Mouse (Mus musculus) heart, embryonic 15.5 days (tissue): ENCODE measurements around the gene Csde1. TPM values are rescaled to one million over a fixed set of nuclear protein-coding genes. Genes with fewer than 3 reads are reported as not detected.
A peak's percentile ranks its signal among the peaks of the same experiment; 100 is the strongest.

Experiments
- ATAC-seq: fragments of 200-750 bp; cut with Nextera tagmentation; replicated peaks from 2 replicates; pipeline ENCODE4 v1.8.0; 2017; ENCODE audit warnings: low read depth, moderate TSS enrichment; ENCODE audit not compliant: insufficient number of reproducible peaks, insufficient read depth, low FRiP score
- H3K27ac ChIP-seq: fragments of 300-500 bp; sonication (generic); 2 replicates; pipeline ENCODE4 v1.5.1; 2015; ENCODE audit warnings: mild to moderate bottlenecking, inconsistent platforms
- H3K27me3 ChIP-seq: fragments of 300-500 bp; sonication (generic); 2 replicates; pipeline ENCODE4 v1.6.1; 2015; ENCODE audit warnings: inconsistent platforms
- H3K36me3 ChIP-seq: fragments of 300-500 bp; sonication (generic); 2 replicates; pipeline ENCODE4 v1.6.1; 2015; ENCODE audit warnings: mild to moderate bottlenecking, inconsistent platforms
- H3K4me1 ChIP-seq: fragments of 300-500 bp; sonication (generic); replicated peaks from 2 replicates; pipeline ENCODE4 v1.6.1; 2015; ENCODE audit warnings: inconsistent platforms
- H3K4me2 ChIP-seq: fragments of 300-500 bp; sonication (generic); 2 replicates; pipeline ENCODE4 v1.6.1; 2015; ENCODE audit warnings: inconsistent platforms, mild to moderate bottlenecking, moderate library complexity
- H3K4me3 ChIP-seq: fragments of 300-500 bp; sonication (generic); 2 replicates; pipeline ENCODE4 v1.5.1; 2015; ENCODE audit warnings: mild to moderate bottlenecking, inconsistent platforms
- H3K9ac ChIP-seq: fragments of 300-500 bp; sonication (generic); 2 replicates; pipeline ENCODE4 v1.6.1; 2015; ENCODE audit warnings: mild to moderate bottlenecking, inconsistent platforms
- H3K9me3 ChIP-seq: fragments of 300-500 bp; sonication (generic); replicated peaks from 2 replicates; pipeline ENCODE4 v1.6.1; 2016; ENCODE audit warnings: inconsistent platforms
- WGBS: fragments of 180-500 bp; shearing (Covaris S2); methylation state at CpG from one replicate; pipeline ENCODE4 v1.1.7; 2015; ENCODE audit warnings: mixed read lengths; 5-methylcytosine and 5-hydroxymethylcytosine counted together
- polyA plus RNA-seq: library from polyadenylated mRNA; unstranded; fragments of >200 nt; fragmentation: Nextera tagmentation; extraction: Ambion mirVana; gene quantifications from 2 replicates; pipeline ENCODE4 v1.2.1, GENCODE M21; 2015

Csde1 gene
- 254 and 259 TPM in 2 replicates for polyA plus RNA-seq

GRCm38 (mm10) chr3:103020249-103020942, at the start of gene Csde1:
Gene Csde1, plus strand, starts transcription at chr3:103020426.
- Histone ChIP-seq H3K36me3 (no peaks in the 10 kb centered on the region), H3K4me1 (peaks cover 11% of the 10 kb centered on the region), H3K27me3 (no peaks in the 10 kb centered on the region), H3K4me2 (peak within 1 kb of the TSS; percentile 79), H3K9me3 (no peaks in the 10 kb centered on the region), H3K27ac (peak within 1 kb of the TSS; percentile 97), H3K4me3 (peak within 1 kb of the TSS; percentile 96), H3K9ac (peak within 1 kb of the TSS; percentile 99)
- ATAC-seq, result peak; percentile 92
- WGBS, result under 1% methylated on average over 55 of the region's 55 CpGs

DNA sequence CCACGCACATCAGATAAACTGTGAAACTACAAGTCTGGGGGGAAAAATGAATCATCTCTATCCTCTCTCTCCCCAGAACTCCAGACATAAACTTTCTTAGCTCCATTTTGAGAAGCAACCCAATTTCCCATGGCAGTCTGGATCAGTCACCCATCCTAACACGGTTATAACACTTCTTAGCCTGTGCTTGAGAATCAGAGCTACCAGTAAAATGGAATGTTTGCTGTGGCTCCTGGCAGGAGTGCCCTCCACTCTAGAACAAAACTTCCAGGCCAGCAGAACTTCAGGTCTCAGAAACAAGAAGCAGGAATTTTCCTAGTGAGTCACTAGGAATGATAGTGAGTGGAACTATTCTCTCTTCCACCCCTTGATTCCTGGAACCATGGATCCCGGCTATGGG, 49.7 kb upstream of the Csde1 start:
- no peak overlapping the region for H3K4me3 ChIP-seq
- WGBS, result 70% methylated on average over 3 of the region's 3 CpGs
- no peak for ATAC-seq

GRCm38 (mm10) chr3:102976906-102977305, 43.3 kb upstream of the Csde1 start:
- ATAC-seq, result no peak
- WGBS, result 73% methylated on average over 4 of the region's 4 CpGs
- Histone ChIP-seq H3K36me3 (no peaks in the 10 kb centered on the region), H3K27ac (no peak overlapping the region), H3K4me1 (0 out of 2 replicates have a peak, but pooled peaks cover 3% of the 10 kb centered on the region), H3K4me3 (no peak overlapping the region), H3K4me2 (no peak overlapping the region), H3K27me3 (no peaks in the 10 kb centered on the region), H3K9me3 (no peaks in the 10 kb centered on the region), H3K9ac (no peak overlapping the region)

More for the DNA sequence above, 49.7 kb upstream of the Csde1 start:
- no peaks in the 10 kb centered on the region for H3K36me3 ChIP-seq
- no peaks in the 10 kb centered on the region for H3K9me3 ChIP-seq
- no peak overlapping the region for H3K9ac ChIP-seq
- H3K4me2 ChIP-seq, result no peak overlapping the region
- no peaks in the 10 kb centered on the region for H3K27me3 ChIP-seq
- no peak overlapping the region for H3K27ac ChIP-seq
- no peaks in the 10 kb centered on the region for H3K4me1 ChIP-seq

DNA sequence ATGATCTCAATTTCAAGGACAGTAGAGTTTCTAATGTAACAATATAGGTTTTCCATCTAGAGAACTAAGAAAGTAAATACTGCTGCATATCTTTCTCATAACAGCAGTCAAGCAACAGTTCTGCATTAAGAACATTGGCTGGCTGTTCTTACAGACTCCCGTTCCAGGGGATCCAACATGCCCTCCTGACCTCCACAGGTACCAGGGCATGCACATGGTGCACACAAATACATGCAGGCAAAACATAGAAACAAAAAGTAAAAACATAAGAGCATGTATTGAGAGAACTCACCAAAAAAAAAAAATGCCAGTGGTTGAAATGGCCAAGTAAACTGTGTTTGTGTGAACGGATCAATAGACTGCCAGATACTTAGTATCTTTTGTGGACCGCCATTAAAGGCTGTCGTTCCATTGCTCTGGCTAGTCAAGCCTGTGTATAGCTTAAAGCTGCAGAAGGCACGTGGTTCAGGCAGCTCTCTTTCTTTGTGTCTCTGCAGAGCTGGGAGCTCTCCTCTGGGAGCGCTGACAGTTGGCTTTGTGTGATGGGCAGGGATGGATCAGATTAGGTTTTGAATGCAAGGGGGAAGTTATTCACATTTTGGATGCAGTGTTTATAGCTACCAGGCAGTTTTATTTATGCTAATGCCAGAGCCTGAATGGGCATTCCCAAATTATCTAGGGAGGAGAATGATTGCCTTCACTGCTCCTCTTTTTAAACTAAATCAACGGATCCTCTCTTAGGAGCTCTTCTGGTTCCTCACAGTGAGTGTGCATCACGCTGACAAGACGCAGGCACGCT, 40.5 kb upstream of the Csde1 start:
- Histone ChIP-seq H3K27me3 (no peaks in the 10 kb centered on the region), H3K36me3 (no peaks in the 10 kb centered on the region), H3K9ac (no peak overlapping the region), H3K9me3 (no peaks in the 10 kb centered on the region), H3K4me1 (0 out of 2 replicates have a peak, but pooled peaks cover 3% of the 10 kb centered on the region), H3K4me2 (peak overlapping the region; percentile 14; the same call in 1 of the 2 replicates), H3K4me3 (no peak overlapping the region), H3K27ac (no peak overlapping the region)
- ATAC-seq, result no peak
- 32% methylated on average over 10 of the region's 10 CpGs for WGBS

- Histone ChIP-seq H3K4me3 (no peak overlapping the region), H3K9me3 (no peaks in the 10 kb centered on the region), H3K27me3 (no peaks in the 10 kb centered on the region), H3K9ac (no peak overlapping the region), H3K4me2 (no peak overlapping the region), H3K4me1 (0 out of 2 replicates have a peak, but pooled peaks cover 3% of the 10 kb centered on the region), H3K27ac (no peak overlapping the region), H3K36me3 (no peaks in the 10 kb centered on the region)
- no peak for ATAC-seq
- WGBS, result 54% methylated on average over 3 of the region's 3 CpGs
These were observed 39.9 kb upstream of the Csde1 start for GRCm38 (mm10) chr3:102980349-102980736.

GRCm38 (mm10) chr3:102991041-102991440, 29.2 kb upstream of the Csde1 start:
- no peaks in the 10 kb centered on the region for H3K36me3 ChIP-seq
- H3K27ac ChIP-seq, result no peak overlapping the region
- H3K27me3 ChIP-seq, result no peaks in the 10 kb centered on the region
- ATAC-seq, result no peak
- H3K4me3 ChIP-seq, result no peak overlapping the region
- H3K9me3 ChIP-seq, result no peaks in the 10 kb centered on the region
- H3K4me2 ChIP-seq, result no peak overlapping the region
- H3K4me1 ChIP-seq, result peaks cover 4% of the 10 kb centered on the region; the same call in 1 of the 2 replicates
- H3K9ac ChIP-seq, result no peak overlapping the region
- 66% methylated on average over 8 of the region's 8 CpGs for WGBS

GRCm38 (mm10) chr3:102992936-102993335, 27.3 kb upstream of the Csde1 start:
- no peaks in the 10 kb centered on the region for H3K27me3 ChIP-seq
- no peak overlapping the region for H3K4me2 ChIP-seq
- H3K4me3 ChIP-seq, result no peak overlapping the region
- WGBS, result 19% methylated on average over 3 of the region's 3 CpGs
- peaks cover 13% of the 10 kb centered on the region for H3K4me1 ChIP-seq
- no peaks in the 10 kb centered on the region for H3K9me3 ChIP-seq
- no peak overlapping the region for H3K9ac ChIP-seq
- H3K36me3 ChIP-seq, result peaks cover under 1% of the 10 kb centered on the region; the same call in 1 of the 2 replicates
- no peak overlapping the region for H3K27ac ChIP-seq
- no peak for ATAC-seq

DNA sequence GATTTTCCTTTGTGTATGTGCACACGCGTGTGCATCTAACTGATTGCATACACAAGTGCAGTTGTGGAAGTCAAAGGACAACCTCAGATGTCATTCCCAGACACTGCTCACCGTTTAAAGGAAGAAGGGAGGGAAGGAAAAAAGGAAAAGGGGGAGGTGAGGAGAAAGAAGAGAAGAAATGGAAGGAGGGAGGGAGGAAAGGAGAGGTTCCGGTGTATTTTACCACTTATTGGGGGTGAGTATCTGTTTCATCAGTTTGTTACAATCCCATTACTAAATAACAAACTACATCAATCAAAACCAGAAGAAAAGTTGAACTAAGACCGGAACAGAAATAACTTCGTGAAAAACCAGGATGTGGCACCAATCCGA, 25.0 kb upstream of the Csde1 start:
- Histone ChIP-seq H3K4me3 (peak overlapping the region; percentile 87), H3K27ac (peak overlapping the region; percentile 96), H3K36me3 (peaks cover 23% of the 10 kb centered on the region), H3K4me2 (peak overlapping the region; percentile 60), H3K4me1 (peaks cover 13% of the 10 kb centered on the region), H3K27me3 (no peaks in the 10 kb centered on the region), H3K9me3 (no peaks in the 10 kb centered on the region), H3K9ac (peak overlapping the region; percentile 85)
- 52% methylated on average over 7 of the region's 7 CpGs for WGBS
- ATAC-seq, result no peak

DNA sequence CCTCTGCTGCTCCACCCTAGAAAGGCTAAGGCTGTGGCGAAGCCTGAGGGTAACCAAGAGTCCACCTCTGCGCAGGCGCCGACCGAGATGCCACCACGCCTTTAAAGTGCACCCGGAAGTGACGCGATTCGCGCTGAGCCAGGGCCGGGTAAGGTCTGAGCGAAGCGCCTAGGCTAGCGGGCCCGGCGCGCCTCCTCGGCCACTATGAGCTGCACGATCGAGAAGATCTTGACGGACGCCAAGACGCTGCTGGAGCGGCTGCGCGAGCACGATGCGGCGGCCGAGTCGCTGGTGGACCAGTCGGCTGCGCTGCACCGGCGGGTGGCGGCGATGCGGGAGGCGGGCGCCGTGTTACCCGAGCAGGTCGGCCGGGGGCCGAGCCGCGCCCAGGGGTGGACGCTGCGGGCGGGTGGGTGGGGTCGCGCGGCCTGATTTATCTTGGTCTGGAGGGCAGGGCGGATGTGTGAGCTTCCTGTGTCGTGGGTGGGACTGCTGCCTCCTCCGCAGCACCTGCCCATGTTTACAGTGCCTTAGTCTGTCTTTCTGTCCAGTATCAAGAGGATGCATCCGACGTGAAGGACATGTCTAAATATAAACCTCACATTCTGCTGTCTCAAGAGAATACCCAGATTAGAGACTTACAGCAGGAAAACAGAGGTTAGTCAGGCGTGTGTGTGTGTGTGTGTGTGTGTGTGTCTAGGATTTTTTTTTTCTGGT, 24.5 kb upstream of the Csde1 start, which contains the start of gene Sike1:
Gene Sike1, plus strand, starts transcription at position 104 of the 717 bp plus-strand sequence.
- under 1% methylated on average over 53 of the region's 60 CpGs for WGBS
- Histone ChIP-seq H3K9me3 (no peaks in the 10 kb centered on the region), H3K4me2 (peak within 1 kb of the TSS; percentile 60)

GRCm38 (mm10) chr3:102997036-102997435, 23.2 kb upstream of the Csde1 start:
- peaks cover 37% of the 10 kb centered on the region for H3K36me3 ChIP-seq
- H3K4me3 ChIP-seq, result peak overlapping the region; percentile 87; the same call in 1 of the 2 replicates
- no peaks in the 10 kb centered on the region for H3K27me3 ChIP-seq
- H3K4me1 ChIP-seq, result peaks cover 13% of the 10 kb centered on the region
- H3K9me3 ChIP-seq, result no peaks in the 10 kb centered on the region
- H3K9ac ChIP-seq, result no peak overlapping the region
- H3K27ac ChIP-seq, result no peak overlapping the region
- H3K4me2 ChIP-seq, result peak overlapping the region; percentile 60; the same call in 1 of the 2 replicates
- WGBS, result 73% methylated on average over 10 of the region's 10 CpGs
- ATAC-seq, result no peak

More for the DNA sequence above, 24.5 kb upstream of the Csde1 start, which contains the start of gene Sike1:
- Histone ChIP-seq H3K27ac (peak within 1 kb of the TSS; percentile 96), H3K4me1 (peaks cover 13% of the 10 kb centered on the region), H3K4me3 (peak within 1 kb of the TSS; percentile 87), H3K9ac (peak within 1 kb of the TSS; percentile 85), H3K36me3 (peaks cover 28% of the 10 kb centered on the region), H3K27me3 (no peaks in the 10 kb centered on the region)
- peak; percentile 94 for ATAC-seq

DNA sequence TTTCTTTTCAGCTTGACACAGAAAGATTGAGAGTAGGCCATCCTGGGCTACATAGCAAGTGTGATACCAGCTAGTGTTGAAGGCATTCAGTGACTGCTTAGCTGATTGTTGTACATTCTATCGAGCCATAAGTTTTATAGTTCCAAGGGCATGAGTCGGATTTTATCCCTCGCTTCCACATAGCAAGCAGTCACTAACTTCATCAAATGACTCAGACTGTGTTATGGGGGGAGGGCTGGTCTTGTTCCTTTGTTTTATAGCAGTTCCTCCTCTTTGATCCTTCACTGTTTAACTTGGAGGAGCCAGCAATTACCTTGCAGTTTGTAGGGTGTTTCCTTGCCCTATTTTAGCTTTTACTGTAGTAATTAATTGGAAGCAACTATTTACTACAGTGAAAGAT, 22.6 kb upstream of the Csde1 start:
- H3K4me3 ChIP-seq, result no peak overlapping the region
- no peak overlapping the region for H3K27ac ChIP-seq
- no peaks in the 10 kb centered on the region for H3K9me3 ChIP-seq
- peaks cover 13% of the 10 kb centered on the region for H3K4me1 ChIP-seq
- H3K9ac ChIP-seq, result no peak overlapping the region
- ATAC-seq, result no peak
- WGBS, result 74% methylated on average over 3 of the region's 3 CpGs
- no peaks in the 10 kb centered on the region for H3K27me3 ChIP-seq
- H3K36me3 ChIP-seq, result peaks cover 42% of the 10 kb centered on the region
- H3K4me2 ChIP-seq, result no peak overlapping the region
